Mouse (Mus musculus): Measurements from ENCODE around the gene Slx4.

GRCm38 (mm10) chr16:4032341-4032748 lies 28.8 kb upstream of the Slx4 start:
- TF ChIP-seq CTCF (IDR thresholded peaks at IDR 0.05; ENCODE audit: extremely low read depth, insufficient read depth, insufficient read length, insufficient replicate concordance) (no peak), POLR2A (IDR thresholded peaks at IDR 0.05; ENCODE audit: low read depth, low read length) (no peak)

All from spleen, adult 2 months (tissue).